Mouse (Mus musculus) embryonic fibroblast, embryonic 13.5 days (primary cell): ENCODE results near the gene Serpinb9b.

ENCODE experiments used
- CTCF ChIP-seq: IDR thresholded peaks from 2 replicates; pipeline ENCODE4 v1.5.1; 2011; ENCODE audit warnings: mild to moderate bottlenecking, control low read depth, low read length, moderate library complexity, borderline replicate concordance; ENCODE audit not compliant: insufficient read depth
- POLR2A ChIP-seq: IDR thresholded peaks from 2 replicates; pipeline ENCODE4 v1.6.1; 2011; ENCODE audit warnings: low read depth, mild to moderate bottlenecking, control low read depth, low read length, moderate library complexity

- TF ChIP-seq POLR2A (no peak), CTCF (no peak)
Observed at GRCm38 (mm10) chr13:33006555-33006954, 20.7 kb upstream of the Serpinb9b start.
